Mouse (Mus musculus) spleen, postnatal 4 days (tissue): ENCODE results near the gene Ywhag.
A peak's percentile ranks its signal among the peaks of the same experiment; 100 is the strongest.

Experiments
- DNase-seq, 2 experiments: peaks; one replicate each; pipeline ENCODE4 v3.0.0; 2022; ENCODE audit warnings: low spot score in 2 of 2

Gene Ywhag

DNA sequence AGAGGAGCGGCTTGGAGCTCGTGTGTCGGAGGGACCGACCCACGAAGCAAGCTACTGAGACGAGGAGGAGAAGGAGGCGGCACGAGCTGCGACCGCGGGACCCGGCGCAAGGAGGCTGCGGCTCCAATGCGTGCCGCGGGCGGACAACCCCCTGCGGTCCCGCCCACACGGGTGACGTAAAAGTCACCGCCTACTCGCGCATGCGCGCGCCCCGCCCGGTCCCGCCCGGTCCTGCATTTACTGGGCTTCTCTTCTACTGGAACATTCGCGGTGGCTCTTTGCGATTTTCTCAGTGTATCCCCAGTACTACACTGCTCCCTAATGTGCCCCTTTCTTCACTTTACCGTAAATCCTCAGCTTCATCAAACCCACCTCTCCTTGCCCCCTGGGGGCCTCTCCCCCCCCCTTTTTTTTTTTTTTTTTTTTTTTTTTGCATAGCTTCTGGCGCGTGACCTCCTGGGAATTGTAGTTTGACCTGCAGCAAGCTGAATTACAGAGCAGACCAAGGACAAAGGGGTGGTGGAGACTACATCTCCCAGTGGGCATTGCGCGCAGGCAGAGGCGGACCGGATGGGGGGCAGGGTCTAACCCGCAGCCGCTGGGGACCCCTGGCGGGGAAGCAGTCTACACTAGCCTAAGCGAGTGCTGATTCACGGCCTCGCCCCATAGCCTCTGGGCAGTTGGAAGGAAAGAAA lies at the start of gene Ywhag:
Ywhag (minus strand) TSS at position 136 of the 695 bp plus-strand sequence.
- peak; percentile 98 to 99 for DNase-seq

GRCm38 (mm10) chr5:135982398-135982797 lies 48.0 kb upstream of the Ywhag start:
- DNase-seq, result no peak

- DNase-seq, result no peak
Measured at GRCm38 (mm10) chr5:135979904-135980303, 45.5 kb upstream of the Ywhag start, which contains the start of gene Zp3. Zp3 (plus strand) TSS chr5:135980099.

GRCm38 (mm10) chr5:135979381-135979780 lies 45.0 kb upstream of the Ywhag start:
- no peak for DNase-seq

DNA sequence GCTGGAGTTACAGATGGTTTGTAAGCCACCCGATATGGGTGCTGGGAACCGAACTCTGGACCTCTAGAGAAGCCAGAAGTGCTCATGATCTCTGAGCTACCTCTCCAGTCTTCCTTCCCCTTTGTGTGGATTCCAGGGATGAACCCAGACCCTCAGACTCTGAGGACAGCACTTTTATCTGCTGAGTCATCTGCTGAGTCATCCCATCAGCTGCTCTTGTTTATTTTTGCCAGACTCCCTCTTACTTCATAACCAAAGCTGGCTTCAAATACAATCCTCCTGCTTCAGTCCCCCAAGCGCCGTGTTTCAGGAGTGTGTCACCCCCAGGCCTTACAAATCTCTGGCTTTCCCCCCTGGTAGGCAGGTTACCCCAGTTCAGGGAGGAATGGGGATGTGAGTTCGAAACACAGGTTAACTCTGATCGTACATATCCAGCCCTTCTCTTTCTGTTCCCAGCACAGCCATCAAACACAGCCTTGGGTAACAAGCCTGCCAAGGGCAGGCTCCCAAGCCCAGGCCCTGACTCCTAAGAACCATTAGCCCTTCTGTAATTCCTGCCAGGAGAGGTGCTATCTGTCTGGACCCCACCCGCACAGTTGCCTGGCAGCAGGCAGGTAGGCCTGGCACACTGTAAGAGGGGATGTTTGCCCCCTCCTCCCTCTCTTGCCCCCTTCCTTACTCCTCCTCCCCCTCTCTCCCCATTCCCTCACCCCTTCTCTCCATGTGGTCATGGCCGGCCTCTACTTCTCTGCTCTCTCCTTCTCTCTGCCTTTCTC lies 41.7 kb upstream of the Ywhag start:
- DNase-seq, result no peak

GRCm38 (mm10) chr5:135974365-135974764 lies 39.9 kb upstream of the Ywhag start, which contains the start of gene Ssc4d:
Ssc4d (minus strand) TSS chr5:135974531.
- DNase-seq, result no peak

GRCm38 (mm10) chr5:135971876-135972275 lies 37.5 kb upstream of the Ywhag start:
- no peak for DNase-seq

- no peak for DNase-seq
Measured at GRCm38 (mm10) chr5:135970247-135970646, 35.8 kb upstream of the Ywhag start.

- peak; percentile 59 to 87 for DNase-seq
Measured at GRCm38 (mm10) chr5:135968781-135969180, 34.4 kb upstream of the Ywhag start.

- DNase-seq, result peak in 1 of 2 experiments; percentile 79
Measured at GRCm38 (mm10) chr5:135966866-135967265, 32.5 kb upstream of the Ywhag start.

- peak in 1 of 2 experiments; percentile 62 for DNase-seq
Measured at GRCm38 (mm10) chr5:135965501-135965930, 31.1 kb upstream of the Ywhag start.

DNA sequence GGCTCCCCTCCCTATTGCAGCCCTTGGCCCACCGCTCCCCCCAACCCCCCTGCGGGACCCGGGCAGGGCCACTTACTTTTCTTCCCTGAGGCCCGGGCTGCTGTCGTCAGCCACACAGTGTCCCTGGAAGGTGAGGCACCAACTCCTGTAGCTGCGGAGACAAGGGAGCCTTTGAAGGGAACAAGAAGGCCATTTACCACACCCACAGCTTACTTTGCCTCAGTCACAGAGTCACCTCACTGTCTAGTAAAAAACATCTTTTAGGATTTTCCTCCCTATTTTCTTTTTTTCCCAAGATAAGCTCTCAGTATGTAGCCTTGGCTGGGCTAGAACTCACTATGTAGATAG lies 28.8 kb upstream of the Ywhag start:
- no peak for DNase-seq

DNA sequence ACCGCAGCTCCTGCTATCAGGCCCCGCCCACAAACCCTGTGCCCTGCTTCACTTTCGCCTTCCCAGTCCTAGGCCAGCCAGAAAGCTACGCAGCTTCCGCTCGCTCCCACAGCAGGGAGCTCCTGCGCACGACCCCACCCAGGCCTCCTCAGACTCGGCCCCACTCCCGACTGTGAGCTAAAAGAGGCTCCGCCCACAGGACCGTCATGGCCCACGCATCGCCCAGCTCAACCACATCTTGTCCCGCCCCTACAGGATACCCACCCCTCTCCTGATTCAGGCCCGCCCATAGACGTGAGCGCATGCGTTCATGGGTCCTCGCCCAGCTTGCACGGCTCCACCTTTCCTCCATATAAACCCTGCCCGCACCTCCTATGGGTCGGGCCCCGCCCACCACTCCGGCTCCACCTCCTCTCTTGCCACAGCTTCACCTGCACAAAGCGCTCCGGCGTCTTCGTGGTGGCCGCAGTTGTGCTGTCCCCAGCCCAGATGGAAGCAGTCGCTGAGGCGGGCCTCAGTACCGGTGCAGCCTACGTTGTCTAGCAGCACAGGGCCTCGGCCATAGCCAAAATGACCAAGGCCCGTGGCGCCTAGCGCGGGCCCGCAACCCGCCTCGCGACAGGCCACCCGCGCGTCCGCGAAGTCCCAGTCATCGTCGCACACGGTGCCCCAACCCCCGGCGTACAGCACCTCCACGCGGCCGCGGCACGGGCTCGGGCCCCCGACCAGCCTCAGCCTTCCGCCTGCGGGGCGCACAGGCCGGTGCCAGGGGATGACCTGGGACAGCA lies 28.3 kb upstream of the Ywhag start:
- peak; percentile 96 to 97 for DNase-seq

GRCm38 (mm10) chr5:135962125-135962491 lies 27.7 kb upstream of the Ywhag start:
- no peak for DNase-seq

GRCm38 (mm10) chr5:135960909-135961635 lies 26.7 kb upstream of the Ywhag start:
- DNase-seq, result no peak

- no peak for DNase-seq
Measured at GRCm38 (mm10) chr5:135959911-135960310, 25.5 kb upstream of the Ywhag start.

GRCm38 (mm10) chr5:135958367-135958766 lies 24.0 kb upstream of the Ywhag start:
- DNase-seq, result no peak

DNA sequence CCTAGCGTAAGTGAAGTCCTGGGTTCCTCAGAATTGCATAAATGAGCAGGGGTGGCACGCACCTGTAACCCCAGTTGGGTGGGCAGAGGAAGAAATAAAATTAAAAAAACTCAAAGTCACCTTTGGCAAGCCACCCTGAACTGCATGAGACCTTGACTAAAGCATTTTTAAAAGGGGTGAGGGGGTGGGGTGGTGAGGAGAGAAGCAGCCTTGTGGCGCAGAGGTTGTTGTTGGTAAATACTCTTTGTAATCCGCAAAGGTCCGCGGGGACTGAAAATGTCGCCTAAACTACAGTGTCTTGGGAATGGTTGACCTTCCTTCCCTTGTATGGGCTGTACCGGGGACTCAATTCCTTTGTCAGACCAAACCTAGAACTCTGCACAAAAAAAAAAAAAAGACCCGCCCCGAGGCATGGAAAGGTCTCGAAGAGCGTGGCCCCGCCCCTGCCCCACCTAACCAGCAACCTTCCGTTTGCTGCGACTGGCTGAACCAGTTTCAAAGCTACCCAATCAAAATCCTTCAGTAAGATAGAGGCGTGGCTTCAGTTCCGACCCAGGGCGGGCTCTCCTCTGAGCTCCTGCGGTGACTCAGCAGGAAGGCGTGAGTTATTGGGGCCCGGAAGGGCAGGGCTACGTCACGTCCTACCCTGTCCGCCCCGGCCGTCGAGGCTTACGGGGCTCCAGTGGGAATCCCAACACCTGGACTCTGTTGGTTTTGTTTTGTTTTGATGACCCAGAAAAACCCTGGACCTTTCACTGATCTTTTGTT lies 23.0 kb upstream of the Ywhag start:
- DNase-seq, result peak; percentile 94 to 95

DNA sequence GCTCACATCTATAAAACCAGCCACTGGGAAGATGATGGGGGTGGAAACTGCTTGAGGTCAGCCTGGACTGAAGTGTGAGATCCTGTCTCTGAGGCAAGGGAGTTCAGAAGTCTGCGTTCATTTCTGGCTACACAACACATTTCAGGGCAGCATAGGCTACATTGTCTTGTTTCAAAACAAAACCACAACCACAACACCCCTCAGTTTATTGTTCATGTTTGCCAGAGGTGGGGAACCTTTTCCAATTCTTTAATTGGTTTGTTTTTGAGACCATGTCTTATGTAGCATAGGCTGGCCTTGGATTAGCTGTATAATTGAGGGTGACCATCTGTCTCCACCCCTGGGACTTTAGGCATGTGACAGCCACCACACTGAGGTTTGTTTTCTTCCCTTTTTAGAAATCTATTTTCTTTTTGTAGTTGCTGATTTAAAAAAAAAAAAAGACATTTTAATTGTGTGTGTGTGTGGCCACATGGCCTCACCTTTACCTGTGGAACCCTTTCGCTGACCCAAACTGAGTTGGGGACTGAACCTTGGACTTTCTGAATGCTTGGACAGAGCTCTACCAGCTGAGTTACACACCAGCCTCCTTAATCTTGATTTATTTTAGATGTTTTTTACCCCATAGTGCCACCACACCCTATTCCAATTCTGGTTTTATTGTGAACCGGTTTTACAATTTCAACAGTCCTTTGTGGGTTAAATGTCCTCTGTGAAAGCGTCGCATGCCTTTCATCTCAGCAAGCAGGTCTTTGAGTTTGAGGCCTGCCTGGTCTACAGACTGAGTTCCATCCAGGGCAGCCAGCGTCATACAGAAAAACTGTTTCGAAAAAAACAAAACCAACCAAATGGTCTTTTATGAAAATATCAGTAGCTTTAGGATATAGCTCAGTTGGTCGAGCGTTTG lies 22.1 kb upstream of the Ywhag start:
- no peak for DNase-seq

GRCm38 (mm10) chr5:135952830-135953229 lies 18.4 kb upstream of the Ywhag start:
- no peak for DNase-seq
